Mouse (Mus musculus) neural tube, embryonic 14.5 days (tissue): ENCODE results near the gene Cnfn. TPM values are rescaled to one million over a fixed set of nuclear protein-coding genes. Genes with fewer than 3 reads are reported as not detected.

ENCODE experiments used
- ATAC-seq: fragments of 200-750 bp; cut with Nextera tagmentation; 2 replicates; pipeline ENCODE4 v1.8.0; 2017; ENCODE audit warnings: low read depth, mild to moderate bottlenecking, moderate TSS enrichment, moderate library complexity
- H3K27ac ChIP-seq: fragments of 300-500 bp; sonication (generic); 2 replicates; pipeline ENCODE4 v1.5.1; 2014; ENCODE audit warnings: low read depth, mild to moderate bottlenecking, control low read depth, low read length, moderate library complexity, mixed read lengths
- H3K27me3 ChIP-seq: fragments of 300-500 bp; sonication (generic); 2 replicates; pipeline ENCODE4 v1.6.1; 2014; ENCODE audit warnings: low read length; ENCODE audit not compliant: control insufficient read depth, insufficient read depth
- H3K36me3 ChIP-seq: fragments of 300-500 bp; sonication (generic); 2 replicates; pipeline ENCODE4 v1.6.1; 2014; ENCODE audit warnings: low read length, mixed read lengths; ENCODE audit not compliant: control insufficient read depth, insufficient read depth
- H3K4me1 ChIP-seq: fragments of 300-500 bp; sonication (generic); 2 replicates; pipeline ENCODE4 v1.6.1; 2014; ENCODE audit warnings: low read length; ENCODE audit not compliant: control insufficient read depth, insufficient read depth
- H3K4me2 ChIP-seq: fragments of 300-500 bp; sonication (generic); 2 replicates; pipeline ENCODE4 v1.6.1; 2014; ENCODE audit warnings: mild to moderate bottlenecking, low read depth, low read length, control low read depth
- H3K4me3 ChIP-seq: fragments of 300-500 bp; sonication (generic); 2 replicates; pipeline ENCODE4 v1.5.1; 2014; ENCODE audit warnings: low read depth, low read length, control low read depth, mixed read lengths
- H3K9ac ChIP-seq: fragments of 300-500 bp; sonication (generic); replicated peaks from 2 replicates; pipeline ENCODE4 v1.6.1; 2014; ENCODE audit warnings: low read depth, mild to moderate bottlenecking, control low read depth, low read length, mixed read lengths
- H3K9me3 ChIP-seq: fragments of 300-500 bp; sonication (generic); 2 replicates; pipeline ENCODE4 v1.6.1; 2016; ENCODE audit warnings: low read length; ENCODE audit not compliant: control insufficient read depth
- WGBS: fragments of 180-500 bp; shearing (Covaris S2); extraction: QIAGEN DNeasy Blood & Tissue Kit; methylation state at CpG from one replicate; pipeline ENCODE4 v1.1.7; 2014; 5-methylcytosine and 5-hydroxymethylcytosine counted together
- polyA plus RNA-seq: library from polyadenylated mRNA; unstranded; fragments of >200 nt; fragmentation: Nextera tagmentation; extraction: Ambion mirVana; gene quantifications from 2 replicates; pipeline ENCODE4 v1.2.1, GENCODE M21; 2014

The Cnfn gene
- polyA plus RNA-seq, 1 experiment from 2014 or later, result not detected

- Histone ChIP-seq H3K9ac (no peak overlapping the region), H3K27ac (no peak overlapping the region), H3K27me3 (no peaks in the 10 kb centered on the region), H3K4me1 (peaks cover 5% of the 10 kb centered on the region; the same call in 1 of the 2 replicates), H3K36me3 (peaks cover 49% of the 10 kb centered on the region), H3K9me3 (no peaks in the 10 kb centered on the region), H3K4me2 (no peak overlapping the region), H3K4me3 (no peak overlapping the region)
- 89% methylated on average over 12 of the region's 12 CpGs for WGBS
- ATAC-seq, result no peak
These were observed 15.7 kb upstream of the Cnfn start for GRCm38 (mm10) chr7:25385259-25385658.

DNA sequence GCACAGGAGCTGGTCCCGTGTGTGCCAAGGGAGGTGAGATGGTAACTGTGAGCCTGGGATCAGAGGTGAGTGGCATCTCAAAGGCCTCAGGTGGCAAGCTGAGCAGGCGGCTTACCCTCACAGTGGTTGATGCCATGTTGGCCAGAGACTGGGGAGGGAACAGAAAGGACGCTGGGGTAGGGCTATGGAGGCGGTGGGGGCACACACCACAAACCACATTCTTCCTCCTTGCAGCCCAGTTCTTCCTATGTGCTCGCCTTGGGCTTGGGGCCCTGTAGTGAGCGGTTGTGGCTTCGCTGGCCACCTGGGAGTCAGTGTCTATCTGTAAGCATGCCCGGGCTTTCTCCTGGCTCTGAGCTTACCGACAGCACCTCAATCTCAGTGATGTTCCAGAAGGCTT is 15.3 kb upstream of the Cnfn start:
- no peak overlapping the region for H3K9ac ChIP-seq
- ATAC-seq, result no peak
- no peaks in the 10 kb centered on the region for H3K9me3 ChIP-seq
- no peak overlapping the region for H3K4me3 ChIP-seq
- H3K27ac ChIP-seq, result no peak overlapping the region
- peaks cover under 1% of the 10 kb centered on the region; the same call in 1 of the 2 replicates for H3K4me1 ChIP-seq
- no peak overlapping the region for H3K4me2 ChIP-seq
- WGBS, result 92% methylated on average over 9 of the region's 9 CpGs
- no peaks in the 10 kb centered on the region for H3K27me3 ChIP-seq
- peaks cover 49% of the 10 kb centered on the region for H3K36me3 ChIP-seq

- Histone ChIP-seq H3K27ac (no peak overlapping the region), H3K36me3 (peaks cover 49% of the 10 kb centered on the region), H3K9me3 (no peaks in the 10 kb centered on the region), H3K4me1 (no peaks in the 10 kb centered on the region), H3K4me2 (no peak overlapping the region), H3K4me3 (no peak overlapping the region), H3K9ac (no peak overlapping the region), H3K27me3 (no peaks in the 10 kb centered on the region)
- 93% methylated on average over 13 of the region's 13 CpGs for WGBS
- no peak for ATAC-seq
These were observed 14.8 kb upstream of the Cnfn start for GRCm38 (mm10) chr7:25384318-25384717.

DNA sequence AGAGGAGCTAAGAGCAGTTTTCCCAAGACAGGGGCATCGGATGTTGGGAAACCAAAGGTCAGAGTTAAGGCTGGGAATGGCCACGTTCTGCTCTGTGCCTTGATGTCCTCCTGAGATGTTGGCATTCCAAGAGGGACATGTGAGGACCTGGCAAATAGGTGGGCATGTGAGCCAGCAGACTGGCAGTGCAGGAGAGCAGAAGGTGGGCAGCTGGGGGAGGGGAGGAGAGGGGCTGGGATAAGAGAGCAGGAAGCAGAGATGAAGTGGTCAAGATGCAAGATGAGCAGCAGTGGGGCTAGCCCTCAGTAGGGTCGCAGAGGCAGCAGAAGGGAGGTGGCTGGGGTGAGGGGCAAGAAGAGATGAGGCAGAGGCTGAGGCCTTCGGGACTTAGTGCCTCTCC is 14.4 kb upstream of the Cnfn start:
- Histone ChIP-seq H3K9ac (no peak overlapping the region), H3K36me3 (peaks cover 49% of the 10 kb centered on the region), H3K27ac (no peak overlapping the region), H3K9me3 (no peaks in the 10 kb centered on the region), H3K4me2 (no peak overlapping the region), H3K4me3 (no peak overlapping the region), H3K4me1 (no peaks in the 10 kb centered on the region), H3K27me3 (no peaks in the 10 kb centered on the region)
- WGBS, result 83% methylated on average over 4 of the region's 4 CpGs
- no peak for ATAC-seq

DNA sequence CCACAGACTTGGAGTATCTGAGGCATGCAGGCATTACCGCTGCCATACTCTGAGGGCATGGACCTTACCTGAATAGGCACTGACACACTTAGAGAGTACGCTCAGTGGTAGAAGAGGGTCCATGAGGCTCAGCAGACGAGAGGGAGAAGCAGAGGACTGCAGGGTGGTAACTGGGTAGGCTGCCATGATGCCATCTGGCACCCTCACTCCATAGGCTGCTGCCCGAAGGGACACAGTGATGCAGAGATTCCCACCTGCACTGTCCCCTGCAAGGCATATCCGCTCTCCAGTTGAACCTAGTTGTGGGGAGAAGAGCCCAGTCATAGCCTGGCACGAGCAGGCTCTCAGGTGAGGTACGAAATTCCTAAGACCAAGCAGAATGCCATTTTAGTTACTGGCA is 13.9 kb upstream of the Cnfn start:
- WGBS, result 91% methylated on average over 7 of the region's 7 CpGs
- H3K4me1 ChIP-seq, result no peaks in the 10 kb centered on the region
- H3K4me3 ChIP-seq, result no peak overlapping the region
- no peak for ATAC-seq
- H3K9me3 ChIP-seq, result no peaks in the 10 kb centered on the region
- H3K27ac ChIP-seq, result no peak overlapping the region
- no peaks in the 10 kb centered on the region for H3K27me3 ChIP-seq
- peaks cover 48% of the 10 kb centered on the region for H3K36me3 ChIP-seq
- H3K4me2 ChIP-seq, result no peak overlapping the region
- H3K9ac ChIP-seq, result no peak overlapping the region

- H3K27me3 ChIP-seq, result no peaks in the 10 kb centered on the region
- no peak overlapping the region for H3K4me3 ChIP-seq
- no peak for ATAC-seq
- H3K27ac ChIP-seq, result no peak overlapping the region
- no peaks in the 10 kb centered on the region for H3K4me1 ChIP-seq
- no peak overlapping the region for H3K9ac ChIP-seq
- peaks cover 40% of the 10 kb centered on the region for H3K36me3 ChIP-seq
- no peak overlapping the region for H3K4me2 ChIP-seq
- H3K9me3 ChIP-seq, result no peaks in the 10 kb centered on the region
These were observed 13.0 kb upstream of the Cnfn start for GRCm38 (mm10) chr7:25382541-25382940.

DNA sequence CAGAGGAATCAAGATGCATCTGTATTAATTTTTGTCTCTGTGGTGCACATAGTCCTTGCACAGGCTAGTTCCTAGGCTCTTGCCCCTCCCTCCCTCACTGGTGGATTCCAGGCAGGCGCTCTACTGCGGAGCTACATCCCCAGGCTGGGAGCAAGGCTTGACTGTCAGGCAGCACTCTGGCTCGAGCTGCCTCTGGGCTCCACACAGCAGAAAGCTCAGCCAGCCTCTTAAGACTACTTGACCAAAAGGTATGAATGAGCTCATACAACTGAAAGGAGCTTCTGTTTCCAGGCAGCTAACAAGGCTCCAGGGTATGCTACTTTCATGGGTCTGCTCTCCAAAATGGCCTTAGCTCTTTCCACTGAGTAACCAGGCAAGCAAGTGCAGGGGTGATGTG is 11.8 kb upstream of the Cnfn start:
- Histone ChIP-seq H3K27ac (no peak overlapping the region), H3K27me3 (no peaks in the 10 kb centered on the region), H3K9ac (no peak overlapping the region), H3K4me3 (no peak overlapping the region), H3K4me2 (no peak overlapping the region), H3K4me1 (peaks cover 6% of the 10 kb centered on the region; the same call in 1 of the 2 replicates), H3K9me3 (no peaks in the 10 kb centered on the region), H3K36me3 (peaks cover 36% of the 10 kb centered on the region)
- no peak for ATAC-seq
- 53% methylated on average over 3 of the region's 3 CpGs for WGBS

DNA sequence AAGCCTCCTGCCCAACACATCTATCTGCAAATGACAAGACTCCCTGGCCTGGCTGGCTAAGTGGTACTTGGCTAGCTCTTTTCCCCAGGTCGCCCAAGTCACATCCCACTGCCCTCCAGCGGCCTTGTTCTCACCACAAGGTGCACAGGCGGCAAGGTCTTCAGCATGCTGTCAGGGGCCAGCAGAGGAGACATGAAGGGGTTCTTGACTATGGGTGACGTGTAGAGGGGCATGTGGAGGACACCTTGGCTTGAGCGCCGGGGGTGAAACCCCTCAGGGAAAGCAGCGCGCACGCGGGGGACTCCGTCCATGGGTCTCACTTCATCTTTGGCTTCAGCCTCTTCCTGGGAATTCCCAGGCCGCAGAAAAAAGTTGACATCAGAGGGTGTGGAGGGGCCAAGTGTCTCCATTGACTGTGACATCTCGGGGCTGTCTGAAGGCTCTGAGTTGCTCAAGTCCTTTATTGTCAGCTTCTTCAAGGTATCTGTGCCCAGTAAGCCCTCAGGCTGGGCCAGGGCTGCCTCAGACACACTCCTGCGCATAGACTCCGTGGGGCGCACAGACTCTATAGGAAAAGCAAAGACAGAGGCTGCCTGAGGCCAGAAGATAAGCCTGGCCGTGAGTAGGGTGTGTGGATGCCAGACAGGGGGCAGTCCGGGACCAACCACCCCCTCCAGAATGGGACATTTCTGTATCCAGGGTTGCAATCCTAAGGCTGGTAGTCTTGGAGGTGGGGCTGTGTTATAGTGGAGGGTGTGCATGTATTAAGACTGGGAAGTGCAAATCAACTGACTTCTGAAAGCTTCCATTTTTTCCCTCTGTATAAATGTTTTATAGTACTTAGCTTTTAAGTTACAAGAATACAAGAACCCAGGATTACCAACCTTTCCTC is 11.1 kb upstream of the Cnfn start:
- Histone ChIP-seq H3K4me2 (no peak overlapping the region), H3K4me1 (peaks cover 6% of the 10 kb centered on the region; the same call in 1 of the 2 replicates), H3K4me3 (no peak overlapping the region), H3K36me3 (peaks cover 34% of the 10 kb centered on the region), H3K9ac (no peak overlapping the region), H3K9me3 (no peaks in the 10 kb centered on the region), H3K27me3 (no peaks in the 10 kb centered on the region), H3K27ac (no peak overlapping the region)
- WGBS, result 68% methylated on average over 18 of the region's 18 CpGs
- ATAC-seq, result no peak

- Histone ChIP-seq H3K27me3 (no peaks in the 10 kb centered on the region), H3K27ac (no peak overlapping the region), H3K36me3 (peaks cover 25% of the 10 kb centered on the region), H3K4me2 (peak overlapping the region; percentile 36), H3K9me3 (no peaks in the 10 kb centered on the region), H3K4me1 (peaks cover 6% of the 10 kb centered on the region; the same call in 1 of the 2 replicates), H3K9ac (0 out of 2 replicates have a peak overlapping the region, but pooled peaks have one; percentile 17), H3K4me3 (peak overlapping the region; percentile 11; the same call in 1 of the 2 replicates)
- peak; percentile 28; the same call in 1 of the 2 replicates for ATAC-seq
- WGBS, result 2% methylated on average over 40 of the region's 42 CpGs
These were observed 10.2 kb upstream of the Cnfn start for GRCm38 (mm10) chr7:25379551-25380351.
